Mouse (Mus musculus) hindlimb bud, embryonic 11.5 days (tissue): Measurements from ENCODE around the gene Ckb.
"Not testable (repeated sequence)": the region's sequence is repeated elsewhere in the genome, so short reads cannot be mapped to it uniquely, and the experiment has no call there.

Experiments used
- DNase-seq: peaks from one replicate; pipeline ENCODE4 v3.0.0-alpha.2; 2012; ENCODE audit warnings: low read depth, low spot score; ENCODE audit errors: extremely low spot score

Ckb gene

DNA sequence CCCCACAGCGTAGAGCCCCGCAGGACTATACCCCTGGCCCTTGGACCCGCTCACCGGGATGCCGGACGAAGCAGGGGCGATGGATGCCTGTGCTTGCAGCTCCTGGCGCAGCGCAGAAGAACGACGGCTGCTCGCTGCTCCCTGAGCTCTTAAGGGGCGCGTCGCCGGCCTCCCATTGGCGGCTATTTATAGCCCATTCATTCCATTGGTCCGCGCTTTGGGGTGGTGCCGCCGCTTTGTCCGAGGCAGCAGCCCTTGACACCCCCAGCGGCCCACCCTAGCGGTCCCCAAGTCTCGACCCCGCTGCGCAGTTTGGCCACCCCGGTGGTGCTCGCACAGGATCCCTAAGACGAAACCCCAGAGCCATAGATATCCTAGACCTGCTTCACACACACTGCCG lies at the start of gene Ckb:
Gene Ckb, minus strand, starts transcription at position 163 of the 400 bp plus-strand sequence.
- no peak for DNase-seq

DNA sequence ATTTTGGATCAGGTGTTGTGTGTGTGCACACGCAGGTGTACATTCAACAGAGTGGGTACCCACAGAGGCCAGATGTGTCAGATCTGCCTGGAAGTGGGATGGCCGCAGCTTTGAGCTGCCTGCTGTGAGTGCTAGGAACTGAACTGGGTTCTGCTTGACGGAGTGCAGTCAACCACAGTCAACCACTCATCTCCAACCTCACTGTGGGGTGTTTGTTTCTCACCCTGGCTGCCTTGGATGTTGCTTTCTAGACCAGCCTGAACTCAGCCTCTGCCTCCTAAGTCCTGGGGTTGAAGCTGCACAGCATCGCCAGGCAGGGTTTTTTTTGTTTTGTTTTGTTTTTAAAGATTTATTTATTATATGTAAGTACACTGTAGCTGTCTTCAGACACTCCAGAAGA lies 48.1 kb upstream of the Ckb start:
- DNase-seq = no peak

DNA sequence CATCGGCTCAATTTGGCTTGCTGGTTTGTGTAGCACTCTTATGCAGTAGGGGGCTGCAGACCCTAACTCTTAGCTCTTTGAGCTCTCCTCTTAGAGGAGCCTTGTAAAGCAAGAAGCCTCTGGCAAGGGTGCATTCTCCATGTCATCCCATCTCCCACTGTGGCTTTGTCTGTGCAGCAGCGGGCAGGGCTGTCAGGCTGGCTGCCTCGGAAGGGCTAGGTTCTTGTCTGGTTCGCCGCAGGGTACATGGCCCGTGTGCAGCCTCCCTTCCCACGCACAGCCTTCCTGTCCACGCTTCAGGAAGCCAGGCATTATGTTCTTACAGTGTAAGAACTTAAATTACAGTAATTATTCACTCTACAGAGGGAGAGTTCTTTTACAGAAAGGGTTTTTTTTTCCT lies 46.5 kb upstream of the Ckb start:
- no peak for DNase-seq

DNA sequence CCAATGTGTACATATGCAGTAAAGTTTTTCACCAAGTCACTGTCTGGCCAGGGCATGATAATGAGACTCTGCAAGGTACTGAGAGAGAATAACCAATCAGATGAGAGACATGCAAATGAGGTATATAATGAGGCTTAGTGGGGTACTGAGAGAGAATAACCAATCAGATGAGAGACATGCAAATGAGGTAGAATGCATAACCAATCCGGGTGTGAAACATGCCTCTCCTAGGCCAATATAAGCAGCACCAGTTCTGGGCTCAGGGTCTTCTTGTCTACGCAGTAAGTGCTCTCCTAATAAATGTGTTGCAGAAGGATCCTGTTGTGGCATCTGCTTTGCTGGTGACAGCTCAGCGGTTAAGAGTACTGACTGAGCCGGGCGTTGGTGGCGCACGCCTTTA lies 44.4 kb upstream of the Ckb start:
- DNase-seq = no peak

DNA sequence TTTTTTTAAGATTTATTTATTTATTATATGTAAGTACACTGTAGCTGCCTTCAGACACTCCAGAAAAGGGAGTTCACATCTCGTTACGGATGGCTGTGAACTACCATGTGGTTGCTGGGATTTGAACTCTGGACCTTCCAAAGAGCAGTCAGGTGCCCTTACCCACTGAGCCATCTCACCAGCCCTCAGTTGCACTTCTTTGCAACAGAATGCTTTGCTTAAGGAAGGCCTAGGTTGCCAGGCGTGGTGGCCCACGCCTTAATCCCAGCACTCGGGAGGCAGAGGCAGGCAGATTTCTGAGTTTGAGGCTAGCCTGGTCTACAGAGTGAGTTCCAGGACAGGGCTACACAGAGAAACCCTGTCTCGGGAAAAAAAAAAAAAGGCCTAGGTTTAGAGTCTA lies 41.7 kb upstream of the Ckb start:
- not testable (repeated sequence) for DNase-seq

DNA sequence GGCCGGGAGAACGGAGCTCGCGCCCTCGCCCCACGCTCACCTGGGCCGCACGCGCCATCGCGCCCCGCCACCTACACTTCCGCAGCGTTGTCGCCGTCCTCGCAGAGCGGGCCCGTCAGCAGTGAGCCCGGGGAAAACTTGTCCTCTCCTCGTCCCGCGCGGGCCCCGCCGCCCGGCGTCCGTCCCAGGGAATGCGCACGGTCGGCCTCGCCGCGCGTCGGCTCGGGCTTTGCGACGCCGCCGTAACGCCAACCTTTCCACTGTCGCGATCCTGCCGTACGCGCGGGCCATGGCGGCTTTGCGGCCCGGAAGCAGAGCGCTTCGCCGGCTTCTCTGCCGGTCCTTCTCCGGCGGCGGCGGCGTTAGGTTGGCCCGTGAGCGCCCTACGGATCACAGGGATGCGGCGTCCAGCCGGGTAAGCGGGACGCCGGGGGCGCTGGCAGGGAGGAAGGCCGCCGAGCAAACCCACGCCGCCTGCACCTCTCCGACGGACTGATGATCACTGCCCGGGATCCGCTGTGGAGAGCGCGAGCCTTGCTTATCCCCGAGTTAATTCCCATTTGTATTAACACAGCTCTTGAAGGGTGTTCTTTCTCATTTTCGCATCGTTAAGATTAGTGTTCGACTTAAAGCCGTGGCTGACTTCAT lies 41.0 kb upstream of the Ckb start, which contains the start of the genes Bag5 and Apopt1:
Gene Bag5, minus strand, starts transcription at position 254 of the 648 bp plus-strand sequence.
Gene Apopt1, plus strand, starts transcription at position 258 of the 648 bp plus-strand sequence.
- peak; percentile 44 for DNase-seq

DNA sequence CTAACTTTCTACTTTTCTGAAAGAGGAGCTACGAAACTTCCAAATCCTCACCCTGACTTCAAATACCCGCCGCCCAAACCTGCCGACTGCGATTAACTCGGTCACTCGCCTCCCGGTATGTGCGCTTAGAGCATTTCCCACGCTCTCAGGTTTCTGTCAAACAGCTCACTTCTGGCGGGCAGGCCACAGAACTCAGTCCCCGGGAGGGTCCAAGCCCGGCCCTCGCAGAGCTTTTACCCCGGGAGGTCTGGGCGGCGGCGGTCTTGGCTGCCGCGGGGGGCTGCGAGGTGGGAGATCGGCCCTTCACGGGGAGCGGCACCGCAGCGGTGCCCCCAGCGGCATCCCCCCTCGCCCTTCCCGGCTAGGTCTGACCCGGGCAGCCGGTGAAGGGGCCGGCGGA lies 40.3 kb upstream of the Ckb start:
- DNase-seq = no peak

DNA sequence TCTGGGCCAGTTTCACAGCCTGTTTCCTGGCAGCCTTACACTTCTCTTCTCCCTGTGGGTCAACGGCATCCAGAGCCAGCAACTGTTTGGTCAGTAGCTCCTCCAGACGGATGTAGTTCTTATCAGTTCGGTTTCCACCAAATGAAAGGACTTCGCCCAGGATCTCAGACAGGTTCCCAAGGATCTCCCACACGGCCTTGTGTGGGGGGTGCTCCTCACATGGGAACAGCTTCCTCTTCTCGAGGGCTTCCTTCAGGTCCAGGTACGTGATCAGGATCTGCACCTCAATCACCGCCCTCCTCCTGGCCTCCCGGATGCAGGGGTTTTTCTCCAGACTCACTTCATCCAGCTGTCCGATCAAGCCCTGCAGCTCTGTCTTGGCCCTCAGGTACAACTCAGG lies 38.0 kb upstream of the Ckb start:
- DNase-seq = no peak

DNA sequence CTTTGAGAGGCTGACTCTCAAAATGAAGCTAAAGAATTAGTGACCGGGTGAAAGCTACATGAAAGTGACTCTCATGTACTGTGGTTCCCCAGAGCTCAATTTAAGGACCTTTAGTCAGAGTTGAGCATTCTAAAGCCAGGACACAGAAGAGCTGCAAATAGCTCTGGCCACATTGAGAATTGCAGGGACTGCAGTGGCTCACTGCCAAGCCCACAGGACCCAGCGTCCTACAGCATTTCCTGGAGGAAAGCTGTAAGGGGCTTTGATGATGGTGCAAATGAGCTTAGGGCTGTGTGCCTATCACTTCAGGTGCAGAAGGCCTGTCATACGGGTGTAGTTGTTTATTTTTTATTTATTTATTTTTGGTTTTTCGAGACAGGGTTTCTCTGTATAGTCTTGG lies 36.0 kb upstream of the Ckb start:
- DNase-seq = no peak

DNA sequence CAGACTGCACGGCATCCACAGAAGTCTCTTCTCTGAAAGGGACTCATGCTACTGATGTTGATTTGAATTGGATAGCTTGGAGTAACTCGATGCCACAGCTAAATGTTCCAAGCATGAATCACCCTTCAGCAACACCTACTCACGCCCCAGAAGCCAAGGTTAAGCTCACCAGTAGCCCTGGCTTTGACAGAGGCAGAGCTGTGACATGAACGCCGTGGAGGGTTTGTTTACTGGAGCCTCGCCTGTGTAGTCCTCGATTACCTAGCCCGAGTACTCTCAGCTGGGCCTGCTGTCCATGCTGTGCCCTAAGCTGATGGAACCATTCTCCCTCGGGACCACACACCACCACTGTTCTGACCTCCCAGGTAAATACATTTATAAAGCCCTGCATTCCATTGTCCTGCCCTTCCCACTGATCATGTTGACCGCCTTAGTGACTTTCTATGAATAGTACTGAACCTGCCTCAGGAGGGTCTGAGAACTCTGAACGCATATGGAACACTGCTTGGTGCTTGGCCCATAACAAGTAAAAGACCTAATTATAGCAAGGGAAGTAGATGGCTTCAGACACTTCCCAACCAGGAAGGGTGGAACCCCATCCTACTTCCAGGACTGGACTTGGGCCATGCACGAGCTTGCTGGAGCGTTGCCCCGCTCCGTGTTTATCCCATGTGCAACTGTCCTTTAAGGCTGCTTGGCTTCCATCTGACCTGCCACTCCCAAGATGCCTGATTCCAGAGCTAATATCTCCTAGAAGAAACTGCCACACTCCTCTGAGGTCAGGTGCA lies 33.2 kb upstream of the Ckb start:
- no peak for DNase-seq

DNA sequence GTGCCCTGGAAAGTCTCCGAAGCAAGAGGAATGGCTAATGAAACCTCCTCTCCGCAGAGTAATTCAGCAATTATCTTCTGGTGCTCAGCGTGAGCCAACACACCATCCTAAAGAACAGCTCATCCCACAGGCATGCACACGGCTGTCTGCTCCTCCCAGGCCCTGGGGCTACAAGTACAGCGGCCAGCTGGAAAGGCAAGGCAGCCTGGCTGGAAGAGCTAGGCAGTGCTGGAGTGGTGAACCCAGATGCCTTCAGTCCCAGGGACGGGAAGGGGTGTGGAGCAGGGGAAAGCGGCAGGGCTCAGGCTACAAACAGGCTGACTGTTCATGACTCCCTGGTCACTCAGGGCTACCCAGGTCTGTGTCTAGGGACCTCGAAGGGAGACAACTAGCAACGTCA lies 32.5 kb upstream of the Ckb start:
- DNase-seq = no peak

DNA sequence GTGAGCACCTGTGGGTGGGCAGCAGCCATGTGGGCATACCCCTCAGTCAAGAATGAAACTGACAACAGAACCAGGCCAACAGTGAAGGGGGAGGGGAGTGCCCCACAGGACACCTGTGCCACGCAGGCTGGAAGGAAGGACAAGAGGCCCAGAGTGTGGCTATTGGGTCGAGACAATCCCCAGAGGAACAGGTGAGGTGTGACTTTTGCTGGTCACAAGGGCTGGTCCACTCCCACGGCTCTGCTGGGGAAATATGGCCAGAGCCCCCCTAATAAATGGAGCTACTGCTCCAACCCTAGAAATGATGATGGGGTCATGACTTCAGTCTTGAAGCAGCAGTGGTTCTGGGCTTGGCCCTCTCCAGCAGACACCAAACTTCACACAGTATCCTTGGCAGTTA lies 31.2 kb upstream of the Ckb start:
- DNase-seq = no peak

DNA sequence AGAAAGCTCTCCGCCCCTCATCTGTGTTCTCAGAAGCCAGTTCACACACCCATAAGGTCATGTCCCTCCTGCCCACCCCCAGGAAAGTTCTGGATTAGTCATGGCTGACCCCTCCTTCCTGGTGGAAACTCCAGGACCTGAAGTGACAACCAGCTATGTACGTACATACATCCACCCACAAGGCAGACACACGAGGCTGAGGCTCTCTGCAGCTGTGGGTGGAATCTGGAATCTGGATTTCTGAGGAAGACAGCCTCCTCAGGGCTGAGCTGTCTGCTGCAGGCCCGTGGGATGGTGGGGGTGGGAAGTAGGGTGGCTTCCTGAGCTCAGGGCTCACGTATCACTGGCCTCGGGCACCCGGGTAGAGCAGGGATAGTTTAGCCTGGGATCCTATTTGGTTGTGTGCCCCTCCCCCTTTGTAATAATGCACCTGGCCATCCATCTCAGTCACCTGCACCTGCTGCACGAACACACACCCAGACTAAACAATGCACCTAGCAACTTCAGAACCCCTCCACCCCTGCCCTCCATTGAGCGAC lies 28.9 kb upstream of the Ckb start:
- no peak for DNase-seq

DNA sequence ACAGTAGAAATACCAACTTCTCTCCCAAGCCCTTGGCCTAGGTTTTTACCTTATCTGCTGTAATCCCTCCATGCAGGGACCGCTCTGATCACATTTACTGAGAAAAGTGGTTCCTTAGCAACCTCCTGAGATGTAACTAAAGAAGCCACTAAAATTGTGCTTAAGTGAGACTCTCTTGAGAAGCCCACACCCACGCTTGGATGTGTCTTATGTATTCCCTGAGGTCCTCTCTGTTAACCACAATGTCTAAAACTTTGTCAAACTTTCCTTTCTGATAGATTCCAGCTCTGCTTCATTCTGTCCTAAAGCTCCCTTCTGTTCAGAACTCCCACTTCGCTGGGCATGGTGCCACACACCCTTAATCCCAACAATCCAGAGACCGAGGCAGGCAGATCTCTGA lies 27.4 kb upstream of the Ckb start:
- DNase-seq = no peak

DNA sequence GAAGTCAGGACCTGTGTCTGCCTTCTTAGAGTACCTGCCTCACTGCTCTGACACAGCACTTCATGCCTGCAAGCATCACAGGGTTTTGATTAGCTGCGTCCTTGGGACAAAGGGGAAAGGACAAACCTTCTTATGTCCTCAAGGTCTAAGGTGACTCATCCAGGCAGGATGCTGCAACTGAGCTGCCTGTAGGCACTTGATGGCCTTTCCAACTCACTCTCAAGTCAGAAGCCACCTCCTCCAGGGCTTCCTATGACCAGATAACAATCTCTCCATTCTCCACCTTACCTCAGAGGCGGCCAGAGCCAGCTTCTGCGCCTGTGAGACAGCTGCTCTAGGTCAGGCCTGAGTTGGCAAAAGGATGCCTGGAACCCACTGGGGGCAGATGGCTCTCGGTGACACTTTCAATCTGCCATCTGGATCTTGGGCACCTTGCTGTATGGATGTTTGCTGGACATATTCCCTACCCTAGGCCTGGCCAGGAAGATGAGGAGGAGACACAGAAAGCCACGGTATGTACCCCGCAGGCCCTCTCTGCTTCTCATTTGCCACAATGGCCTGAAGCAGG lies 26.3 kb upstream of the Ckb start:
- DNase-seq = no peak

DNA sequence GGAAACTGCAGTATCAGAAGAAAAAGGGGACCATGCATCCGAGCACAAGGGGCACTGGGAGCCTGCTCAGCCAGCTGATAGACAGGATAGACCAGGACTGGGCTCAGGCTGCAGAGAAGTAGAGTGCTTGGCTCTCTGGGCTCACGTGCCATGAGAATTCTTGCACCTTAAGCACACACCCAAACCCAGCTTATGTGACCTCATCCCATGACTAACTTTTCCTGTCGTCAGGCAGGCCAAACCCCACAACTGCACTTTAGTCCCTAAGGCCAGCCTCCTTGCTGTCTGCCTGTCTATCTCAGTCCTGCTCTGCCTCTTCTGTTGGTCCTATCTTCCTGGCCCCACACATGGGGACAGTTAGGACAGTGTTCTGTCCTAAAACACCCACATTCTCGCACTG lies 25.6 kb upstream of the Ckb start:
- DNase-seq = no peak

DNA sequence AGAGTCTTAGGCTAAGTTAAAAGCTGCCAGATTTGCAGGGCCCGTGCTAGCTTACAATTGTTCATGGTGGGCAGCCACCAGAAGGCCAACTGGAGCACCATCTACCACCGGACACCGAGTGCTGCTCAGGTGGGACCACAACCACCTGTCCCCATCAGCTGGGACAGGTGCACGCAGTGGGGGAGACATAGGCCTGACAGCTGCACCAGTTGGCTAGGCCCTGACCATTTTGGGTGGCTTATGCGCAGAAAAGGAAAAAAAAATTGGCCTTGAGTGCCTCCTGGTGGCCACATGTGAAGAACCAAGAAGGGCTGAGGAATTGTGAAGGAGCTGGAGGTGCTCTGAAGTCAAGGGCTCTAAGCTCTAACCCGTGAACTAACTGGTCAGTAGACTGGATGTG lies 24.1 kb upstream of the Ckb start:
- no peak for DNase-seq

DNA sequence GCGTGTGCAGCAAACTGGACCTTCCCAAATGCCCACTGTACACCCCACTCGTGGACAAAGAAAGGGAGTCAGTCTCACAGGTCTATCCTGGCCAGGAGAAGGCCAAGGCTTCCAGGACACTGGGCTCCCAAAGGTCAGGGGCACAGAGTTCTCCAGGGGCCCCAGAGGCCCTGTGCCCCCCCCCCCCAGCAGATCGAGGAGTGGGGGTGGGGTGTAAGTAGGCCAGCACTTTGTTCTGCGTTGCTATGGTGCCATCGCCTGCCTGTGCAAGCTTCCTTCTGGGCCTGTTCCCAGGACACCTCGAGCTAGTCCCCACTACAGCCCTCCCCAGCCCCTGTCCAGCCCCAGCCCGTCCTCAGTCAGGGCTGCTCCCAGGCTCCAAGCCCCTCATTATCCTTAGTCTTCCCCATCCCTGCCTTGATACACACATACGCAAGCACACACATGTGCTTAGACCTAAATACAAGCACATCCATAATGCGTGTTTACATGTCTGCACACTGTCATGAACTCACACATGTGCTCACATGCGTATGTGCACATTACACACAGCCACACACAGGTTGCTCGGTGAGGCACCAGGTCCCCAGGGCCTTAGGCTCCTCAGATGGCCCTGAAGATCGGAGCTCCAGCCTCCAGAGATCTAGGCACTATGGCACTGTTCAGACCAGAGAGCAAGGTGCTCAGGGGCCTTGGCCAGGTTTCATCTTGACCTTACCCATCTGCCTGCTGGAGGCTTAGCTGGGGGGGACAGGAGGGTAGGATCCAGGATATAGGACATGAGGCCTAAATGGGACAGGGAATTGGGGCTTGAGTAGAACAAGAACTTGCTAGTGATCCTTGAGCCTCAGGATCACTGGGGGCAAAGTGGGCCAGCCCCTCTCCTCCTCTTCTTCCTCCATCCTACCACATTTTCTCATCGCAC lies 23.0 kb upstream of the Ckb start:
- no peak for DNase-seq

DNA sequence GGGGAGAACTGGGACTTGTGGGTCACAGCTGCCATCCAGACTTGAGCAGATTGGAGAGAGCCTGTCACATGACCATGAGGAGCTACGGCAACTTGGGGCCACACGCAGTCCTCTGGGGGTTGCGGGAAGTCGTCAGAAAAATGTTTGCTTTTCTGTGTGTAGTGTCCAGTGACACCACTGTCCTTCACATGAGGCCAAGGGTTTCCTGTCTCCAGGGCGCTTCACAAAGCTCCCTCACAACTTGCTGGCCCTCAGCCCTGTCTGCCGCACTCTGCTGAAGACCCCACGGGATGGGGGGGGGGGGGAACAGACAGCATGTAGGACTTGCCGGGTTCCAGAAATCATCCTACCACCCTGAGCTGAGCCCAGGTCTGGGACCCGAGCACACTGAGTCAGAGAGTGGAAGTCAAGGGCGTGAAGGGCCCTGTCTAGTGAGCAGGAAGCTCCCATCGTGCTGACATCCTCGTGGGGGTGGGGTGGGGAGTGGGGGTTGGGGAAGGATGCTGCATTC lies 22.2 kb upstream of the Ckb start:
- DNase-seq = no peak

DNA sequence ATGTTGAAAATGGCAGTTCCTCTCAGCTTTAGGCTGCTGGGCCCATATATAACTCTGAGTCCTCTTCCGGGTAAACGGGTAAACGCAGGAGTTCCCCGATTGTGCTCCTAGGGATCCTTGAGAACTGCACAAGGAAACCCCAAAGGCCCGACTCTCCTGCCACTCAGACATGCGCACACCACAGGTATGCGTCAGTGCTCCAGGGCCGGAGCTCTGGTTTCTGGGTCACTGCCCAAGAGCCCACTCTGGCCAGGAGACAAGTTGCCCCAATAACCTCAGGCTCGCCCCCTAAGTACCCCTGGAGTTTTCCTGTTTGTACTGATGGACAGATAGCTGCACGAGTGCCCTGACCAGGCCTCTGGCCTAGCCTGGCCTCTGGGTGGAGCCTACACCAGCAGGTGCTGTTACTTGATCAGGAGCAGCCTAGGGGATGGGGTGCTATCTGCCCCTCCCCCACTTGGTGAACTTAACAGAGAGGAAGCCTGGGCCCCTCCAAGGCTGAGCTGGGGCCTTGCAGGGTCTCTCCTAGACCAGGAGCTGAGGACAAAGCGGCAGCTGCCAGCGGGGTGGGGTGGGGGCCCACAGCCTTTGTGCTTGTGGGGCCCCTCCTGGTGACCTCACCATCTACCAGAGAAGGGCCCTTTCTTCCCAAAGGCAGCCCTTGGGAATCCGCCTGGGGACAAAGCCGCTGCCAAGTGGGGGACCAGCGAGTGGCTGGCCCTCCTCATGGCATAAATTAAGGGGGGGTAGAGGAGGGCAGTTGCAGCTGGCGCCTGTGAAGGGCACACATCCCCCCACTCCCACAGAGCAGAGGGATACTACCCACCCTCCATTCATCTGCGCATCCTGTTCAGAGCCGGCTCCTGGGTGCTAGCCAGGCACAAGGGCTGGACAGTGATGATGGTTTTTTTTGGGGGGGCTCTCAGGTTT lies 21.5 kb upstream of the Ckb start:
- no peak for DNase-seq
